Mouse (Mus musculus): ENCODE measurements around the gene Nrros. TPM values are rescaled to one million over a fixed set of nuclear protein-coding genes. Genes with fewer than 3 reads are reported as not detected.

Nrros gene
- total and polyA plus RNA-seq, 2 experiments from 2014 or later = 4.9 to 11.3 TPM

DNA sequence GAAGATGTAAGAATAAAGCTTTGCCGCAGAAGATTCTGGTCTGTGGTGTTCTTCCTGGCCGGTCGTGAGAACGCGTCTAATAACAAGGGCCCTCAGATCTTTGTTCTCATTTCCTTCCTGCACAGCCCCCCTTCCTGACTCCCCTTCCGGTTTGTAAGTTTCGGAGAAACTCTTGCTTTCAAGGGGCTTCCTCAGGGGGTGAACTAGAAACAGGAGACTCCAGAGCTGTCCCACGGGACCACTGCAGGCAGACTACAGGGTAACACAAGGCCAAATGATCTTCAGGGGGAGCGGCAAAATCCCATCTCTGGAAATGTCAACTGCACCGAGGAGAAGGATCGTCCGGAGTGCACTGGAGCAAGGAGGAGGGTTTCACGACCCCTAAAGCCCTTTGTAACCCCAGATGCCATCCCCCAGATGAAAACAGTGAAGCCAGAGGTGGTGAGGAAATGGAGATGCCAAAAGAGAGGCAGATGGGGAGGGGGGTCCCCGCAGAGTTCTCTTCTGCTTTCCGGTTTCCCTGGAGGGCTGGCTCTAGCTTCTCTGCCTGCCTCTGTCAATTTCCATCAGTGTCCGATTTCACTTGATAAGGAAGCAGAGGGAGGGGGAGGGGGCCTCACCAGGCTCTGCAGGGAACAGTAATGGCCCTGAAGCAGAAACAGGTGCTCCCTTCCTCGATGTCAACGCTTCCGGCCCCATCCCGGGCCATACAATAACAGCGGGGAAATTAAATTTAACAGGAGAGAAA, 35.0 kb upstream of the Nrros start:
- no peak for TF ChIP-seq CTCF (IDR thresholded peaks at IDR 0.05)
- WGBS = 53% methylated on average over 21 of the region's 21 CpGs
- H3K9ac ChIP-seq (replicated peaks; ENCODE audit: low read length, poor library complexity, severe bottlenecking) = no peak overlapping the region
- no peaks in the 10 kb centered on the region for H3K27me3 ChIP-seq (ENCODE audit: insufficient read depth, low read length)
- no peaks in the 10 kb centered on the region for H3K9me3 ChIP-seq (ENCODE audit: low read length)
- H3K36me3 ChIP-seq (ENCODE audit: insufficient read depth, low read length) = no peaks in the 10 kb centered on the region
- no peak for ATAC-seq (ENCODE audit: low FRiP score)
- peak overlapping the region; percentile 32 for H3K4me2 ChIP-seq (ENCODE audit: low read depth, low read length, poor library complexity, severe bottlenecking)
- no peak overlapping the region for H3K4me3 ChIP-seq (ENCODE audit: low read depth, low read length)
- 0 out of 2 replicates have a peak overlapping the region, but pooled peaks have one; percentile 55 for H3K27ac ChIP-seq (ENCODE audit: low read depth, low read length)
- no peaks in the 10 kb centered on the region for H3K4me1 ChIP-seq (ENCODE audit: insufficient read depth, low read length)
- peak; percentile 24 for DNase-seq (ENCODE audit: low spot score)

DNA sequence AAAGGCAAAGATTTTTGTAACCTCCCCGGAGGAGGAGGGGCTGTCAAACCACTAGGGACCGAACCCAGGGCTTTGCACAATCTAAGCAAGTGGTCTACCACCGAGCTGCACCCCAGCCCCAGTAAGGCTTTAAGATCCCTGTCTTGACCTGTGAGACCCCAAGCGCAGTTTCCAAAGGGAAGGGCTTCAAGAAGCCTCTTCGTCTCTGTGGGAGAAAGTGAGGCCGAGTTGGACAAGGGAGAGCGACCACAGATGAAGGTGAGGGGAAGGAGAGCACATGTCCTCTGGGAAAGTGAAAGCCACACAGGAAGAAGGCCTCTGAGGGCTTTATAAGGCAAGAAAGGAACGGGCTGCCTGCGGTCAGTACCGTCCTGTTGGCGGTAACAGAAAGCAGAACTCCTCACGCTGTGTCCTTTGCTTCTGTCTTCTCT, 24.6 kb upstream of the Nrros start:
- Histone ChIP-seq H3K4me2 (ENCODE audit: low read depth, low read length, poor library complexity, severe bottlenecking) (no peak overlapping the region), H3K27ac (ENCODE audit: low read depth, low read length) (no peak overlapping the region), H3K4me3 (ENCODE audit: low read depth, low read length) (no peak overlapping the region), H3K36me3 (ENCODE audit: insufficient read depth, low read length) (no peaks in the 10 kb centered on the region), H3K4me1 (ENCODE audit: insufficient read depth, low read length) (no peaks in the 10 kb centered on the region), H3K9me3 (ENCODE audit: low read length) (no peaks in the 10 kb centered on the region), H3K27me3 (ENCODE audit: insufficient read depth, low read length) (no peaks in the 10 kb centered on the region), H3K9ac (replicated peaks; ENCODE audit: low read length, poor library complexity, severe bottlenecking) (no peak overlapping the region)
- no peak for TF ChIP-seq CTCF (IDR thresholded peaks at IDR 0.05)
- DNase-seq (ENCODE audit: low spot score) (no peak), ATAC-seq (ENCODE audit: low FRiP score) (no peak)
- WGBS = 70% methylated on average over 11 of the region's 12 CpGs

- DNase-seq (ENCODE audit: low spot score) (peak; percentile 44), ATAC-seq (ENCODE audit: low FRiP score) (no peak)
- H3K9ac ChIP-seq (replicated peaks; ENCODE audit: low read length, poor library complexity, severe bottlenecking) = no peak overlapping the region
- no peak for TF ChIP-seq CTCF (IDR thresholded peaks at IDR 0.05)
- WGBS = 62% methylated on average over 6 of the region's 6 CpGs
- no peaks in the 10 kb centered on the region for H3K27me3 ChIP-seq (ENCODE audit: insufficient read depth, low read length)
- no peak overlapping the region for H3K4me2 ChIP-seq (ENCODE audit: low read depth, low read length, poor library complexity, severe bottlenecking)
- H3K36me3 ChIP-seq (ENCODE audit: insufficient read depth, low read length) = no peaks in the 10 kb centered on the region
- H3K4me3 ChIP-seq (ENCODE audit: low read depth, low read length) = no peak overlapping the region
- H3K27ac ChIP-seq (ENCODE audit: low read depth, low read length) = no peak overlapping the region
- H3K9me3 ChIP-seq (ENCODE audit: low read length) = no peaks in the 10 kb centered on the region
- H3K4me1 ChIP-seq (ENCODE audit: insufficient read depth, low read length) = no peaks in the 10 kb centered on the region
Measured at GRCm38 (mm10) chr16:32189109-32189508, 23.7 kb upstream of the Nrros start.

- no peak for ATAC-seq (ENCODE audit: low FRiP score)
- H3K4me1 ChIP-seq (ENCODE audit: insufficient read depth, low read length) = no peaks in the 10 kb centered on the region
- WGBS = 95% methylated on average over 5 of the region's 5 CpGs
- no peaks in the 10 kb centered on the region for H3K27me3 ChIP-seq (ENCODE audit: insufficient read depth, low read length)
- no peak overlapping the region for H3K9ac ChIP-seq (replicated peaks; ENCODE audit: low read length, poor library complexity, severe bottlenecking)
- no peaks in the 10 kb centered on the region for H3K36me3 ChIP-seq (ENCODE audit: insufficient read depth, low read length)
- DNase-seq (ENCODE audit: low spot score) = no peak
- H3K4me2 ChIP-seq (ENCODE audit: low read depth, low read length, poor library complexity, severe bottlenecking) = no peak overlapping the region
- no peak for TF ChIP-seq CTCF (IDR thresholded peaks at IDR 0.05)
- no peak overlapping the region for H3K4me3 ChIP-seq (ENCODE audit: low read depth, low read length)
- no peaks in the 10 kb centered on the region for H3K9me3 ChIP-seq (ENCODE audit: low read length)
- H3K27ac ChIP-seq (ENCODE audit: low read depth, low read length) = no peak overlapping the region
Measured at GRCm38 (mm10) chr16:32186056-32186455, 20.7 kb upstream of the Nrros start.

DNA sequence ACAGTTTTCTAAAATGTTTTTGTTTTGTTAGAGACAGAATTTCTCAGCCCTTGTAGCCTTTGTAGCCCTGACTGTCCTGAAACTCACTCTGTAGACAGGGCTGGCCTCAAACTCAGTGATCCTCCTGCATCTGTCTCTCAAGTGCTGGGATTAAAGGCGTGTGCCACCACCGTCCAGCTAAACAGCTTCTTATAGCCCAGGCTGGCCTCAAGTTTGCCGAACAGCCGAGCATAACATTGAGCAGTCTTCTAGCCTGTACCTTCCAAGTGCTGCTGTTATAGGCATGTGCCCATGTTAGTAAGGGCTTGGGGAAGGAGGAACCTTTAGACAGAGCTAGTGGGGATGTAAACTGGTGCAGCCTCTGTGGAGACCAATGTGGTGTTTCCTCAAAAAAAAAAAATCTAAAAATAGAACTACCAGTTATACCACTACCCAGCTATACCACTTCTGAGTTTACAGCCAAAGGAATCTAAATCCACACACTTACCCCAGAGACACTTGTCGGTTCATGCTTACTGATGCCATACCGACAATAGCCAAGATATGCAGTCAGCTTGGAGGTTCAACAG, 14.0 kb upstream of the Nrros start, which contains the start of gene Bex6:
Gene Bex6 (plus strand): TSS at position 491 of the 569 bp plus-strand sequence.
- ATAC-seq (ENCODE audit: low FRiP score) (no peak), DNase-seq (ENCODE audit: low spot score) (no peak)
- Histone ChIP-seq H3K9me3 (ENCODE audit: low read length) (no peaks in the 10 kb centered on the region), H3K4me2 (ENCODE audit: low read depth, low read length, poor library complexity, severe bottlenecking) (no peak within 1 kb of the TSS), H3K27me3 (ENCODE audit: insufficient read depth, low read length) (no peaks in the 10 kb centered on the region), H3K4me1 (ENCODE audit: insufficient read depth, low read length) (no peaks in the 10 kb centered on the region), H3K9ac (replicated peaks; ENCODE audit: low read length, poor library complexity, severe bottlenecking) (no peak within 1 kb of the TSS), H3K4me3 (ENCODE audit: low read depth, low read length) (no peak within 1 kb of the TSS), H3K27ac (ENCODE audit: low read depth, low read length) (no peak within 1 kb of the TSS), H3K36me3 (ENCODE audit: insufficient read depth, low read length) (no peaks in the 10 kb centered on the region)
- no peak for TF ChIP-seq CTCF (IDR thresholded peaks at IDR 0.05)
- WGBS = 85% methylated on average over 6 of the region's 6 CpGs

All from midbrain, postnatal 0 days (tissue).